Mouse (Mus musculus): ENCODE results near the gene Tbx6.

The Tbx6 gene

DNA sequence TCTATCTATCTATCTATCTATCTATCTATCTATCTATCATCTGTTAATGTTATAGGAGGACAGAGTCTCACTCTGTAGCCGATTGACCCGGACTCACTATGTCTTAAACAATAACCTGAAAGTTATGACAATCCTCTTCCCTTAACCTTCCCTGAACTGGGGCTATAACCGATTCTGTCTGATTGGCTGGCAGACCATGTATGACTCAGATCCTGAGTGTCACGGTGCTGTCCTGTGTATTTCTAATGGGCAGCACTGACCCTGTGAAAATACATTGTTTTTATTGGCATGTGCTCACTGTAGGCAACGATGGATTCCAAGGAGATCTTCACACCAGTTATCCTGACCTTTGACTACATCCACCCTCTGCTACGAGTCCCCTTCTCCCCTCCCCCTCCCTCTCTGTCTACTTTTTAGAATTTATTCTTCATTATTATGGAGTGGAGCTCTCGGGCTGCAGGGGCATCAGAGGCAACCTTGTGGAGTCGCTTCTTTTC is 34.5 kb downstream of the Tbx6 start:
- no peak for DNase-seq (ENCODE audit: low spot score in 2 of 2)

DNA sequence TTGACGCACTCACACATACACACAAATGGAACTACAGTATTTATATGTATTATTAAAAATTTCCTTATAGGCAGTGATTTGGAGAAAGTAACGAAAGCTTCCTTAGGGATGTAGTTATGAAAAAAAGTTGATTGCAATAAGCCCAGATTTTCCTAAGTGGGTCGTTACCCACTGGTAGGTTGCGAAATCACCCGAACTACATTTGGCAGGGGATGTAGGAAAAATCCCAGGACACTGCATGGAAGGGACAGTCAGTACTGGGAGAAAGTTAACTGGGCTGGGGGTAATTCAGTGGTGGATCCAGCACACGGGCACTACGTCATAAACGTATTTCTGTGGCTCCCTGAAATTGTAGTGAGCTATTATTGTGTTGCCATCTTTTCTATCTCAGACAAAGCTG is 35.2 kb downstream of the Tbx6 start:
- no peak for DNase-seq (ENCODE audit: low spot score in 2 of 2)

- DNase-seq (ENCODE audit: low spot score in 2 of 2), result no peak
Measured at GRCm38 (mm10) chr7:126817595-126817994, 36.3 kb downstream of the Tbx6 start.

DNA sequence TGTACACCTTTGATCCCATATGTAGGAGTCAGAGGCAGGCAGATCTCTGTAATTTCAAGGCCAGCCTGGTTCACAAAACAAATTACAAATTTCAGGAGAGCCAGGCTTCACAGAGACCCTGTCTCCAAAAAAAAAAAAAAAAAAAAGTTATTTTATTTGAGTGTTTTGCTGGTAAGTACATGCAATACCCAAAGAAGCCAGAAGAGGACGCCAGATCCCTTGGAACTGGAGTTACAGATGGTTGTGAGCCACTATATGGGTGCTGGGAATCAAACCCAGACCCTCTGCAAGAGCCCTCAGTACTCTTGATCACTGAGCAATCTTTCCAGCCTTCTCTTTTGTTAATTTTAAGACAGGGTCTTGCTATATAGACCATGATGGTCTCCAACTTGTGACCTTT is 37.5 kb downstream of the Tbx6 start:
- DNase-seq (ENCODE audit: low spot score in 2 of 2), result no peak

- peak; percentile 76 to 93 for DNase-seq (ENCODE audit: low spot score in 2 of 2)
Measured at GRCm38 (mm10) chr7:126821835-126822511, 40.7 kb downstream of the Tbx6 start.

GRCm38 (mm10) chr7:126822741-126823140 is 41.5 kb downstream of the Tbx6 start:
- DNase-seq (ENCODE audit: low spot score in 2 of 2), result no peak

- no peak for DNase-seq (ENCODE audit: low spot score in 2 of 2)
Measured at GRCm38 (mm10) chr7:126823202-126823711, 42.0 kb downstream of the Tbx6 start.

GRCm38 (mm10) chr7:126823940-126824339 is 42.7 kb downstream of the Tbx6 start:
- no peak for DNase-seq (ENCODE audit: low spot score in 2 of 2)

- no peak for DNase-seq (ENCODE audit: low spot score in 2 of 2)
Measured at GRCm38 (mm10) chr7:126825403-126825802, 44.1 kb downstream of the Tbx6 start.

DNA sequence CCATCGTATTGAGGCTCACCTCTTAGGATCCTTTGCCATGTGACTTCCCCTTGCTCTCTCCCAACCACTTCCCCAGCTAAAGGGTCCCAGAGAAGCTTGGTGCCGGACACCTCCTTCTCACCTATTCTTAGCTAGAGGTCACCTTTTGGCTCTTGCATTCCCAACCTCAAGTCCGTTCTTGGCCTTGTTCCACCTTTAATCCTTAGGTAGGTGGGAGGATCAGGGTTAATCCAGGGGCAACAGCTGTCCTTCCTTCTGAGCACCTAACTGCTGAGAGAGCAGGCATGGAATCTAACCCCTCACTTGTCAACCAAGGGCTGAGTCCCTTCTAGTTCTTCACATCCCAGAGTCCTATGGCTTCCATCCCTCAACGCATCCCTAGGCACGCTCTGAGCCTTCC is 44.7 kb downstream of the Tbx6 start:
- no peak for DNase-seq (ENCODE audit: low spot score in 2 of 2)

DNA sequence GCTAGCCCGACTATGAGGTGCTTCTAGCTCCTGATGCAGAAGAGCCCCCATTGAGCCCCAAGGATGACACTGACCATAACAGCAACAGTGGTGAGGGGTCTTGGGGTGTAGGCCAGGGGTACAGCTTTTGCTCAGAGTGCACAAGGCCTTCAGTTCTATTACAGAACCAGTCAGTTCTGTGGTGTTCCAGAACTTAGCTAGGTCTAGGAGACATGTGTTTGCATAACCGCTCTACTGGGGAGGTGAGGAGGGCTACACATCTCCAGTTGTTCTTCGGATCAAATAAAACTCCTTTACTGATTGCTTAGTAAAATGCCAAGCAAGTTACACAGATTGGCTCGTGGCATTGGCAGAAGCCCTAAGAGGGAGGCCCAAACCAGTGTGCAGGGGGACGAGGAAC is 50.3 kb downstream of the Tbx6 start, which contains the start of gene 4930451I11Rik:
Gene 4930451I11Rik, minus strand, starts transcription at position 101 of the 400 bp plus-strand sequence.
- no peak for DNase-seq (ENCODE audit: low spot score in 2 of 2)

GRCm38 (mm10) chr7:126832036-126832598 is 50.8 kb downstream of the Tbx6 start:
- DNase-seq (ENCODE audit: low spot score in 2 of 2), result peak; percentile 79 to 91

GRCm38 (mm10) chr7:126833294-126833693 is 52.0 kb downstream of the Tbx6 start:
- no peak for DNase-seq (ENCODE audit: low spot score in 2 of 2)

Data from spleen, postnatal 4 days (tissue).